Mouse (Mus musculus) neural tube, embryonic 10.5 days (tissue): ENCODE data around the gene Tsfm.
"Not testable (repeated sequence)": the region's sequence is repeated elsewhere in the genome, so short reads cannot be mapped to it uniquely, and the experiment has no call there.

Experiments
- DNase-seq: peaks from one replicate; pipeline ENCODE4 v3.0.0-alpha.2; 2017; ENCODE audit warnings: low spot score; ENCODE audit errors: extremely low spot score

The Tsfm gene

DNA sequence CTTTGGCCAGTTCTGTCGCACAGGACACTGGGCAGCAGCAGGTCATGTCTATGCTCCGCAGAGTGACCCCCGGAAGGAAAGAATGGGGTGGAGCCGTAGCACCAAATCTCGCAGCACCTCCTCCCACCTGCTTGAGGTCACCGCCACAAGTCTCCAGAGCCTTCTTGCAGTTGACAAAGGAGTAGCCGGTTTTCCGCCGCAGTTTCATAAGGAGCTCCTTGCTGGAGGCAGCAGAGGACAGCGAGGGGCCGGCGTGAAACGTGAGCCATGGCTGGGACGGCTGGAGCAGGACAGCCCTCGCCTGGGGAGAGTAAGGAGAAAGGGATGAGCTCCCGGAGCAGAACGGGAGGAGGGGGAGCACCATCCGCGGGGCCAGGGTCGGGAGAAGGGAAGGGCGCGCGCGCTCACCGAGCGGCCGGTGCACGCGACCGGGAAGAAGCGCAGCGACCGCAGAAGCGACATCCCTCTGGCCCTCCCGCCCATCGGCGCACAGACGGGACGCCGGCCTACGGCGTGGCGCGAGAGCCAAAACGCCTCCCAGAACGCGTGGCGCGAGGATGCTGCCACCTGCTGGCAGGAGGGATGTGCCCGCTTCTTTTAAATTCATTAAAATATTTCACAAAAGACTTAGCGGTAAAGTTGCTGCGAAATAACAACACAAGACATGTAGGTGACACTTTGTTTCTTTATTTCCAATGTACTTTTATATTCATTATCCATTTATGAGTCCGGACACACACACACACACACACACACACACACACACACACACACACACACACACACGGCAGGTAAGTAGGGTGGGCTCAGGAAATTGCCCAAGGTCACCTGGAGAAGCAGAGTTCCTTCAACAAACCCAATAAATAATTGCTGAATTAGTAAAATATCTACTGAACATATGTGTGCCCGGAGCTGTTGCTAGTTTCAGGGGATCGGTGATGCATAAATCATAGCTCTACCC is at the start of gene Tsfm:
TSS of gene Tsfm (minus strand) at position 505 of the 961 bp plus-strand sequence.
- peak; percentile 94 for DNase-seq

DNA sequence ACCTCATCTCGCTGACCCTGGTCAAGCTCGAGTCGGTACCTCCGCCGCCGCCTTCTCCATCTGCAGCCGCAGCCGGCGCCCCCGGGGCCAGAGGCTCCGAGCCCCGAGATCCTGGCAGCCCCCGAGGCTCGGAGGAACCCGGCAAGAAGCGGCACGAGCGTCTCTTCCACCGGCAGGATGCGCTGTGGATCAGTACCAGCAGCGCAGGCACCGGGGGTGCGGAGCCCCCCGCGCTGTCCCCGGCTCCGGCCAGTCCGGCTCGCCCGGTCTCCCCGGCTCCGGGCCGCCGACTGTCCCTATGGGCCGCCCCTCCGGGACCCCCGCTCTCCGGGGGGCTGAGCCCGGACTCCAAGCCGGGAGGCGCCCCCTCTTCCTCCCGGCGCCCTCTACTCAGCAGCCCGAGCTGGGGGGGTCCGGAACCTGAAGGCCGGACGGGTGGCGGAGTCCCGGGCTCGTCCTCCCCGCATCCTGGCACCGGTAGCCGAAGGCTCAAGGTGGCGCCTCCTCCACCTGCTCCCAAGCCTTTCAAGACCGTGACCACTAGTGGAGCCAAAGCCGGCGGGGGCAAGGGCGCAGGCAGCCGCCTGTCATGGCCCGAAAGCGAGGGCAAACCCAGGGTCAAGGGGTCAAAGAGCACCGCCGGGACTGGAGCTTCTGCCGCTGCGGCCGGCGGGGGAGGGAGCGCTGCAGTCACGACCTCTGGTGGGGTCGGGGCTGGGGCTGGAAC is 49.2 kb upstream of the Tsfm start:
- peak; percentile 48 for DNase-seq

DNA sequence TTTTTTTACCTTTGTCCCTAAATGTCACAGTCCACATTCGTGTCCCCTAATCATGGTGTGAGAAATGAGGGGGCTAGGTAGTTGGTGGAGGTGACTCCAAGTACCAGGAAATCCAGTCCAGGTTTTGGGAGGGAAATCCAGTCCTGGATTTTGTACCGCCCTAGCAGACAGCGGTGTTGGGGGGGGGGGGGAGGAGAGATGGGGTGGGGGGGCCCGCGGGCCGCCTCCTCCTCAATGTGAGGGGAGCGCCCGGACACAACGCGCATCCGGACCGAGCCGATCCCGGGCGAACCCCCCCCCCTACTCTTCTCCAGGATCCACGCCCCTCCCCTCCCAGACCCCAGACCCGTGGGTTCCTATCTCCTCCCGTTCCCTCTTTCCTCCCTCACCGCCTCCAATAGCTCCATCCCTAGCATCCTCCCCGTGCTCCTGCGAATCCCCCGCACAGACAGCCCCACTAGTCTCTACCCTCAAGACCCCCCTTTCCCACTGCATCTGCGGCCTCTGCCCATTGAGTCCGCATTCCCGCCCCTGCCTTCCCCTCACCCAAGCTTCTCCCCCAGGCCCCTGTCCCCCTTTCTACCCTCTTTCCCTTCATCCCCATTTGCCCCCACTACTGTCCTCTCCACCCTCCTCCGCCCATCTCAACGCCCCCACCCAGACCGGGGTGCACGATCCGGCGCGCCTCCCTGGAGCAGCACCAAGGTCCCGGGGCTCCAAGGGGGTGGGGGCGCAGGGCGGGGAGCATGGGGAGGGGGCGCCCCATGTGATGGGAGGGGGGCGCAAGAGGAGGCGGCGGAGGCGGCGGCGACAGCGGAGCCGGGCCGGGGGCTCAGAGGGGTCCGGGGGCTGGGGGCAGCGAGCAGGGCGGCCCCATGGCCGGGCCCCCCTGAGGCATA is 48.3 kb upstream of the Tsfm start:
- DNase-seq, result peak; percentile 74

DNA sequence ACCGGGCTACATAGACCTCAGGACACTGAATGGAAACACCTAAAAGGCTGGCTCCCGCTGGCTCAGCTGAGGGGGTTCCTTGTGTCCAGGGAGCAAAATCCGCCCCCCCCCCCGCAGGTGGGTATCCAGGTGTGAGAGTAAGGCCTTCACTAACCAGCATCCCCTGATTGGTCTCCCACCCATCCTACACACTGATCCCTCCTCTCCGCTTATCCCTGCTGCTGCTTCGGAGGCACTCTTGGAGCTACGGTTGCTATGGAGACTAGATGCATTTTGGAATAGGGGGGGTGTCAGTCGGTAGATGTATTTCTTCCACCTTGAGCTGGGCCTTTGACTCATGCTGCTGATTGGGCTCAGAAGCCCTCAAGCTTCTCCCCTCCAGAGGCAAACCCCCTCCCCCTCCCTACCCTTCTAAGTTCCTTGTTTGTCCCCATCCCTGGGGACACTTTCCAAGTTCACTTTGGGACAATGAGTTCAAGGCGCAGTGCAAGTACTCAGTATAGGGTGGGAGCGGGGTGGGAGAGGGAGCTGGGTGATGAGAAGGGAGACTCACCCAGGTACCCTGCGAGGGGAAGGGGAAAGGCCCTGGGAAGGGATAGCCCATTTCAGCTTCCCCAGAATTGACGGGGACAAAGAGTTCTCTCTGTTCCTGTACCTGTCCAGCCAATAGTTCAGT is 47.5 kb upstream of the Tsfm start:
- no peak for DNase-seq

DNA sequence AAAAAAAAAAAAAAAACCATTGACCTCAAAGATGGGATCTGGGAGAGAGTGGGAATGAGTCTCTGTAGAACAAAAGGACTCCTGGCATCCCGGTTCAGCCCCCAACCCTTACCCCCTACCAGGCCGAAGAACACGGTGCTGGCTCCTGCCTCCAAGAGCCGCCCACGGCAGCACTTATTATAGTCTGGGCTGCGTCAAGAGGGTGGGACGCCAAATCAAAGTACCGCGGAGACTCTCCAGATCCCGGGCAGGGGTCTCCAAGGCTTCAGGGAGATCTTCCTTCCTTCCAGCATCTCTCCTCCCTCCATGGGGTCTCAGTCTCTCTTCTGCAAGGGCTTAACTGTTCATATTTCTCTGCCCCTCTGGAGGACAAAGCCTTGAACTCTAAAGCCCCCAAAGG is 46.9 kb upstream of the Tsfm start:
- no peak for DNase-seq

DNA sequence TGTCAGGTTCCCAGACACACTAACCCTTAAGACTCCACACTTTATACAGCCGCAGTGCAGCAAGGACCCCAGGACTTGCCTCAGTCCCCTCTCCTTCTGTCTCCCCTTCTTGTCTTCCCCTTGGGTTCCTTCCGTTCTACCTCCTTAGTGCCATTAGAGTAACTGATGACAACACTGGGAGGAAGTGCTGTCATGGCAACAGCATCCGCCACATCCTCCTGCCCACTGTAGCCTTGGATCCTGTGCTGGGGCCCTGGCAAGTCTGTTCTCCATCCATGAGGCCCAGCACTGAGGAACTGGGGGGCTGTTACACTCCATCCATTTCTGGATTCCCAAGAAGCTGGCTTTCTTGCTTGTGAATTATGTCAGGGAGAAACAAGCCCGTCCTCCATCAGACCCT is 45.4 kb upstream of the Tsfm start:
- DNase-seq, result no peak

DNA sequence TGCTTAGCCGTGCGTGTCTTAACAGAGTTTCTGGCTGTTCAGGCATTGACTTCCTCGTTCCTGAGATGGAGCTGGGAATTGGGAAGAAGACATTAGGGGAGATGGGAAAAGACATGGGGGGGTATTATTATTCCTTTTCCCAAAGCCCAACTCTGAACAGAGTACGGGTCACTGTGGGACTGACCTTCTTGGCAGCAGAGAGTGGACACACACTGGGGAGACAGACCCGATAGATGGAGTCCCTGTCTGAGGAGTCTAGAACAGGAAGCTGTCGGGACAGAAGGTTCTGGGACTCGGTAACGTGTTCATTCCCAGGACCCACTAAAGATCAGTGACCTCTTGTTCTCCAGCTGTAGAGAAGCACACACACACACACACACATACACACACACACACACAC is 45.0 kb upstream of the Tsfm start:
- DNase-seq, result no peak

DNA sequence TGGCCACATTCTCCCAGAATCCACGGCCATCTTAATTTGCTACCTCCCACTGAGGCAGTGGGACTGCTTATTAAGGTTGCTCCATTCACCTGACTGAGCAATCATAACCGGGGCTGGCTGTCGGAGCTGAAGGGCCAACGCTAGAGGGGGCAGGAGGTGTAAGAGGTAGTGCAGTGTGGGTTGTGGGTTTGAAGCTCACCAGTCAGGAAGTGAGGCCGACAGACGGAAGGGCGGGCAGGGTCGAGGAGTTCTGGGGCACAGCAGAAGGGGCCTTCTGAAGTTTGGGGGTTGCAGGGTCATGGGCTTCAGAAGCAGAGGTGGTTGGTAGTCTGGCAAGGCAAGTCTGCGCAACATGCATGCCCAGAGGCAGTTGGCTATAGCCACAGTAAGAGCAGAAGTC is 44.4 kb upstream of the Tsfm start, which contains the start of gene Agap2:
TSS of gene Agap2 (plus strand) at position 205 of the 400 bp plus-strand sequence.
- DNase-seq, result no peak

DNA sequence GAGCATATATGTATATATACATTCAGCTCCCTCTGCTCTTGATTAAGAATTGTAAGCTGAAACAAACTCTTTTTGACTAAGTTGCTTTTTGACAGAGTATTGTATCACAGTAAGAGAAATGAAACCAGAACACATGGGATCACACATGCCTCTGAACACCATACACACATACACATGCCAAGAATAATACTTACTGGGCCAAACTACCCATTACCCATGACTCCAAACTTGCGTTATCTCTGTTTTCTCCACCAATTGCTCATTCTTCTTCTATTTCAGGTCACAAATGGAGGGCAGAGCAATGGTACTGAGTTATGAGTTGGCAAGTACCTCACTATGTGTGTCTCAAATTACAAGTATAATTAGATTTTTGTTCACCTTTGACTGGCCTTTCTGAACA is 43.3 kb upstream of the Tsfm start:
- DNase-seq, result no peak

DNA sequence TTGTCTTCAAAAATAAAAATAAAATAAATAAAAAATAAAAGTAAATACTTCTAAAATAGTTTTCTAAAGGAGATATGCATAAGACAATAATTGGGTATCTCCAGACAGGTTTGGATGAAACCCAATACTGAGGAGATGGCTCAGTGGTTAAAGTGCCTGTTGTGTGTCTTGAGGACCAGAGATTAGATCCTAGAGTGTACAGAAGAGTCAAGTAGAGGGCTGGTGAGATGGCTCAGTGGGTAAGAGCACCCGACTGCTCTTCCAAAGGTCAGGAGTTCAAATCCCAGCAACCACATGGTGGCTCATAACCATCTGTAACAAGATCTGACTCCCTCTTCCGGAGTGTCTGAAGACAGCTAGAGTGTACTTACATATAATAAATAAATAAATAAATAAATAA is 42.3 kb upstream of the Tsfm start:
- DNase-seq, result not testable (repeated sequence)

DNA sequence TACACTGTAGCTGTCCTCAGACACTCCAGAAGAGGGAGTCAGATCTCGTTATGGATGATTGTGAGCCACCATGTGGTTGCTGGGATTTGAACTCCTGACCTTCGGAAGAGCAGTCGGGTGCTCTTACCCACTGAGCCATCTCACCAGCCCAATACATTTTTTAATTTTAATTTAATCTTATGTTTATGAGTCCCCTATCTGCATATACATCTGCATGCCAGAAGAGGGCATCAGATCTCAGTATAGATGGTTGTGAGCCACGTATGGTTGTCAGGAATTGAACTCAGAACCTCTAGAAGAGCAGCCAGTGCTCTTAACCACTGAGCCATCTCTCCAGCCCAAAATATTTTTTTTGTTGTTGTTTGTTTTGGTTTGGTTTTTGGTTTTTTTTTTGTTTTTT is 41.6 kb upstream of the Tsfm start:
- not testable (repeated sequence) for DNase-seq

DNA sequence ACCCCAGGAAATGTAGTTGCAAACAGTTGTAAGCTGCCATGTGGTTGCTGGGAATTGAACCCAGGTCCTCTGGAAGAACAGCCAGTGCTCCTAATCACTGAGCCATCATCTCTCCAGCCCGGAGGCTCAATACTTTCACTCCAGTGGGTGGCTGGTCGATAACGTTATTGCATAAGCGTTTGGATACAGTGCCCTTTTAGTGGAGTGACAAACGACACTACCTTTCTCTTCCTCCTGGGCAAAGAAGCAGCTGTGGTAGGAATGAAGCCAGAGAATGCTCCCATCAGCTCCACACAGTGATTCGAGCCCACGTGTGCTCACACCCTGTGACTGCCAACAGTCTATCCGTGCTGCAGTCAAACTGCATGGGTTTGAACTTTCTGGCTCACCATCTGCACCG is 40.6 kb upstream of the Tsfm start:
- DNase-seq, result no peak

DNA sequence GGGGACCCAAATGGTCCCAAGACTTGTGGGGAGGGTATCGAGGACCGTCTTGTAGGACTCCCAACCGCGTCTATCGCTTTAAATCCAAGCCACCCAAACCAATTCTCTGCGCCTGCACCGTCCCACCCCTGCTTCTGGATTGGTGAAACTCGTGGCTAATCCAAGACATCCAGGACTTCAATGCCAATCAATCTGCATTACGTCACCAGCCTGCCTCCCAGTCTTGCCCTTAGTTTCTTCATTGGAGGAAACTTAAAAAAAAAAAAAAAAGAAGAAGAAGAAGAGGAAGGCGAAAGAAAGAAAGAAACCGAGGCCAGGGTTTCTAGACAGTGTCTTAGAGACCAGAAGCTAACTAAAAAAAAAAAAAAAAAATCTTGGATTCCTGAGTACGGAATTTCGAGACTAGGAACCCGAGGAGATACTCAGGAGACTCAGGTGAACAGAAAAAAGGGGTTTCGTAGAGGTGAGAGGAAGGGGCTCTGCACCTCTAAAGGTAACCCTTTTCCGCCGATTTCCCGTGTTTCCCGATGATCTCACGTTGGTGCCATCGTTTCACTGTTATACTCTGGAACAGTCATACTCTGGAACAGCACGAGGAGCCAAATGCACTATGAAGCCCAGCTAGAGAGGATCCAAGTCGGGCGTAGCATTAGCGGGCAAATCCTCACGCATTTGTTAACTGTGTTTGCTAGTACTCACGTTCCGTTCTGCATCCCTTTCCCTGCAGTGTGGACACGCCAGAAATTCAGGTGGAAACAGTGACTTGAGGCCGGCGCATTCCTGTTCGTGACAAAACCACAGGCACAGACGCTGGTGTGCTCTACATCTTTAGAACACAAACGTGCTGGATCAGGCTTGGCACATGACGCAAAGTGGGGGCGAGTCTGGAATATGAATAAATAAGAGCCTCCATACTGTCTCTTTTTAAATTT is 39.8 kb upstream of the Tsfm start, which contains the start of gene Tspan31:
TSS of gene Tspan31 (minus strand) at position 75 of the 932 bp plus-strand sequence.
- peak; percentile 90 for DNase-seq

DNA sequence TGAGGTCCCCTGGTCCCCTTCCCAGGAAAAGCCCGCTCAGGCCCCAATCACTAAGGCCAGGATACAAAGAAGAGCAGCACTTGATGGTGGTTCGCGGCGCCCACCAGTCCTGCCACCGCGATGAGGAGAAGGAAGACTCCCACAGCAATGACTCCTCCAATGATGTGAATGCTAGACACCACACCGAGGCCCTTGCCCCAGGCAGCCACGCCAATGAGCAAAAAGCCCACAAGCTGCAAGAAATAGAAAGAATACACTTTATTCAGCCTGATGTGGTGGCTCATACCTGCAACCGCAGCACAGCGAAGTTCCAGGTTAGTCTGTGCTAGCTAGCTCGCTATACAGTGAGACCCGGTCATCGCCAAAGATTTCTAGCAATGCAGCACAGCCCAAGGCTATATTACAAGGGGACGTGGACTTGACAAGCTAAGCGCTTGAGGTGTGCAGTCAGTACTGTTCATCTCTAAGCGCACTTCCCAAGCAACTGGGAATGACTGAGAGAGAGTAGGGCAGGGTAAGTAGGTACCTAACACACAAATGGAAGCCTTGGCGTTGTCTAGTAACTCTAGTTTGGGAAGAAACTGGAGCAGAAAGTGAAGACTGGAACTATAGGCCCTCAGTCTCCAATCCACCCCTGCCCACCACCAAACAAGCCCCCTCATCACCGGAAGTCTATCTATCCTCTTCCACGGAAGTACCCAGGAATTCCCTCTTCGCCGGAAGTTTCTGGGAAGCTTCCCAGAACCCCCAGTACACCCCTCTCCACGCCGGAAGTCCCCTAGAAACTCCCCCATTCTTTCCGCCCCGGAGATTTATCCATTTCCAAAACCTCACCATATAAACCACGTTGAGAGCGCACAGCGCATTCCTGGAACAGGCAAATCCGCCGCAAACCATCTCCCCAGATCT is 38.9 kb upstream of the Tsfm start:
- peak; percentile 50 for DNase-seq

DNA sequence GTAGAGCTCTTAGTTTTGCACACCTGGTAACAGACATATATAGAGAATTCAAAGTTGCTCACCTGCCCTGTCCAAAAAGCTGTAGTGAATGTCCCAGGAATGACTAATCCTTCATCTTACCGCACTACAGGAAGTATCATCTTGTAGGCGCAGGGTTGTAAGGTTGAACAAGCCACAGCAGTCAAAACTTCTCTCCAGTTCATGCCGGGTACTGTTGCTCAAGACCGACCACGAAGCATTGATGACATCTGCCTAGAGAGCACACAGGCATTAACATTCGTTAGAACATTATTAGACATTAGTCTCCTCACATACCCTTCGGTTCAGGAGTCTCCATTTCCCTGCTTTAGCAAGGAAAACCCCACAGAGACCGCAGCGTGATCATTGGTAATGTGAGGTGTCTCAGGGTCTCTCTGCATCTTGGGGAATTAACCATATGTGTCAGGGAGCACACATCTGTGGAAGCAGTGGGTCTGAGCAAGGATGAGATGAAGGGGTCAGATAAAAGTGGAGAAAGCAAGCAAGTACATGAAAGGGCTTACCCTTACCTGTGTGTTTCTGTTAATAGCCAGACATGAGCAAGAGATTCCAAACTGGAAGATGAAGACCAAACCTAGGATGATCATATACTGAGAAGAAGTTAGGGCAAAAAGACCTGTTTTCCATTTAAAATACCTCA is 37.9 kb upstream of the Tsfm start:
- no peak for DNase-seq

DNA sequence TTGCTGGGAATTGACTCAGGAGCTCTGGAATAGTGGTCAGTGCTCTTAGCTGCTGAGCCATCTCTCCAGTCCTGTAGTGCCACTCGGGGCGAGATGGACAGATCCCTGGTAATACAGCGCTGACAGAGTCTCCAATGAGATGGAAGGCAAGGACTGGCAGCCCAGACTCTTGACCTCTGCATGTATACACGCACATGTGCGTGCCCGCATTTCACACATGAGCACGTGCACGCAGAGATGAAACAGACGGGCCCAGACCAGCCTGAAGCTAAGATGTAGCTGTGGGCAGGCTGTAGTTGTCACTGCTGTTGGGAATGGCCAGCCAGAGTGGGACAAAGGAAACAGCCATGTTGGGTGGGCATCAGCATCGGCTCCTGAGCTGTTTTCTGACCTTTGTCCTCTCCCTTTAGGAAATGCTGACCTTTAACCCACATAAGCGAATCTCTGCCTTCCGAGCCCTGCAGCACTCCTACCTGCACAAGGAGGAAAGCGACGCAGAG is 35.9 kb upstream of the Tsfm start:
- DNase-seq, result no peak

DNA sequence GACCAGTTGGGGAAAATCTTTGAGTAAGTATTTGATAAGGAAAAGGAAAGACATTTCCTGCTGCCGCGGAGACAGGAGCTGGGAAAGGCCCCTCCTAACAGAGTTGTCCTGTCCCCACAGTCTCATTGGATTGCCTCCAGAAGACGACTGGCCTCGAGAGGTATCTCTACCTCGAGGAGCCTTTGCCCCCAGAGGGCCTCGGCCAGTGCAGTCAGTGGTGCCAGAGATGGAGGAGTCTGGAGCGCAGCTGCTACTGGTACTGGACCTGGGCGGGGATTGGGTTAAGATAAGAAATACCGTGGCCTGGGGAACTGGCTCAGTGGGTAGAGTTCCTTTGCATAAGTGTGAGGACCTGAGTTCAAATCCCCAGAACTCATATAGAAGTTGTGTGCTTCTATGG is 35.3 kb upstream of the Tsfm start:
- DNase-seq, result no peak
